Mouse (Mus musculus): Measurements from ENCODE around the gene Pdlim3. TPM values are rescaled to one million over a fixed set of nuclear protein-coding genes. Genes with fewer than 3 reads are reported as not detected.

Pdlim3 gene
- polyA plus RNA-seq, 1 experiment from 2014 or later: 30.9 TPM

GRCm38 (mm10) chr8:45903659-45904058 is 18.4 kb downstream of the Pdlim3 start:
- Histone ChIP-seq H3K9ac (no peak overlapping the region), H3K4me2 (no peak overlapping the region), H3K36me3 (ENCODE audit: insufficient read depth) (no peaks in the 10 kb centered on the region), H3K27ac (ENCODE audit: low read depth) (0 out of 2 replicates have a peak overlapping the region, but pooled peaks have one; percentile 22), H3K4me1 (ENCODE audit: insufficient read depth) (0 out of 2 replicates have a peak, but pooled peaks cover 4% of the 10 kb centered on the region), H3K4me3 (ENCODE audit: low read depth, low read length) (no peak overlapping the region), H3K27me3 (ENCODE audit: insufficient read depth, low read length) (no peaks in the 10 kb centered on the region; the same call in 1 of the 2 replicates), H3K9me3 (ENCODE audit: low read depth, low read length) (no peaks in the 10 kb centered on the region)
- WGBS: 7% methylated on average over 3 of the region's 3 CpGs
- peak; percentile 63; the same call in 1 of the 2 replicates for ATAC-seq (ENCODE audit: insufficient read depth)
- DNase-seq: peak; percentile 65
- TF ChIP-seq CTCF (IDR thresholded peaks at IDR 0.05; ENCODE audit: low read depth): no peak

DNA sequence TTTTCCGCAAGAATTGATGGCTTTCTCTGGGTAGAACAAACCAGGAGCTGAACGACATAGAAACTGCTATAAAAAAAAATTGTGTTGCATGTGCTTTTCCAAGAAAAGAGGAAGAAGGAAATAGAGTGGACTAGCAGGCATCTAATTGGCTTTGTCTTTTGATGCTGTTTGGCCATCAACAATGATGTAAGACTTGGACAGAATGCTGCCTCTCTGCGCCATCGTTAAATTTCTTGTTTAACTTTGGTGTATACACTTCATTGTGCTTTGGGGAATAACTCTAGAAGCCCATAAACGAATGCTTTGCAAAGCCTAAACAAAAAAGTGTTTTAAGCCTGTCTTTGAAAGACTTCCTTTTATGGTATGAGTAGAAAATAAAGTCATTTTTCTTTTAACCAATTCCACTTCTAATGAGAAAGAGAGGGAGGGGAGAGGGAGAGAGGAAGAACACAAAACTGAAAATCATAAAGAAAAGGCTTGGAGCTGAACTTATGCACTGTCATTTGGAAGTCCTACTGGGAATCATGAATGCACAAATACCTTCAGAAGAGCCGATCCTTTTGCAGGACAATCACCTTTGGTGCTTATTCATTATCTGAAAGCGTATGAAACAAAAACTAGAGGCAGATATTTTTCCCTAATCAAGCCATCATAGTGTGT is 20.5 kb downstream of the Pdlim3 start:
- ATAC-seq (ENCODE audit: insufficient read depth) (peak; percentile 45; the same call in 1 of the 2 replicates), DNase-seq (peak; percentile 69)
- Histone ChIP-seq H3K4me2 (no peak overlapping the region), H3K4me3 (ENCODE audit: low read depth, low read length) (no peak overlapping the region), H3K9ac (no peak overlapping the region), H3K27ac (ENCODE audit: low read depth) (0 out of 2 replicates have a peak overlapping the region, but pooled peaks have one; percentile 34), H3K36me3 (ENCODE audit: insufficient read depth) (no peaks in the 10 kb centered on the region), H3K4me1 (ENCODE audit: insufficient read depth) (0 out of 2 replicates have a peak, but pooled peaks cover 4% of the 10 kb centered on the region), H3K27me3 (ENCODE audit: insufficient read depth, low read length) (no peaks in the 10 kb centered on the region; the same call in 1 of the 2 replicates), H3K9me3 (ENCODE audit: low read depth, low read length) (no peaks in the 10 kb centered on the region)
- WGBS: 66% methylated on average over 7 of the region's 7 CpGs
- TF ChIP-seq CTCF (IDR thresholded peaks at IDR 0.05; ENCODE audit: low read depth): no peak

DNA sequence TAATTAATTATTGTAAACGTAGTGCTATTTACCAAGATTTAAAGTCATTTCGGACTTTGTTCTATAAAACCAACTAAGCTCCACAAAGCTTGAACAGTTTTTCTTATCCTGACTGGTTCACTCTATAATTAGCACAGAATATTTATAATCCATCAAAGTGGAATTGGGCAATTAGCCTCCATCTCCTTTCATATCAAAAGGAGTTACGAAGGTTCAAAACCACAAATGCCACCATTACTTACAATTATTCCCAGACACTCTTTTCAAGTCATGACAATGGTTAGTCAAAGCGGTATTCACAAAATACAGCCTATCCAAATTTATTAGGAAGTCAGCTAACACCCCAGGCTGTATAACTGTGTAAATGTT is 21.0 kb downstream of the Pdlim3 start:
- Histone ChIP-seq H3K4me3 (ENCODE audit: low read depth, low read length) (no peak overlapping the region), H3K9ac (no peak overlapping the region), H3K4me2 (no peak overlapping the region), H3K4me1 (ENCODE audit: insufficient read depth) (0 out of 2 replicates have a peak, but pooled peaks cover 4% of the 10 kb centered on the region), H3K36me3 (ENCODE audit: insufficient read depth) (no peaks in the 10 kb centered on the region), H3K27ac (ENCODE audit: low read depth) (no peak overlapping the region), H3K27me3 (ENCODE audit: insufficient read depth, low read length) (no peaks in the 10 kb centered on the region; the same call in 1 of the 2 replicates), H3K9me3 (ENCODE audit: low read depth, low read length) (no peaks in the 10 kb centered on the region)
- DNase-seq (no peak), ATAC-seq (ENCODE audit: insufficient read depth) (no peak)
- 78% methylated on average over 4 of the region's 4 CpGs for WGBS
- no peak for TF ChIP-seq CTCF (IDR thresholded peaks at IDR 0.05; ENCODE audit: low read depth)

- Histone ChIP-seq H3K9ac (no peak overlapping the region), H3K9me3 (ENCODE audit: low read depth, low read length) (no peaks in the 10 kb centered on the region), H3K4me3 (ENCODE audit: low read depth, low read length) (no peak overlapping the region), H3K4me2 (no peak overlapping the region), H3K36me3 (ENCODE audit: insufficient read depth) (no peaks in the 10 kb centered on the region), H3K27me3 (ENCODE audit: insufficient read depth, low read length) (no peaks in the 10 kb centered on the region), H3K4me1 (ENCODE audit: insufficient read depth) (peaks cover 3% of the 10 kb centered on the region; the same call in 1 of the 2 replicates), H3K27ac (ENCODE audit: low read depth) (no peak overlapping the region)
- WGBS: 77% methylated on average over 11 of the region's 11 CpGs
- no peak for TF ChIP-seq CTCF (IDR thresholded peaks at IDR 0.05; ENCODE audit: low read depth)
- DNase-seq (no peak), ATAC-seq (ENCODE audit: insufficient read depth) (no peak)
Measured at GRCm38 (mm10) chr8:45913707-45914106, 28.4 kb downstream of the Pdlim3 start.

GRCm38 (mm10) chr8:45916496-45916895 is 31.2 kb downstream of the Pdlim3 start:
- peaks cover 3% of the 10 kb centered on the region; the same call in 1 of the 2 replicates for H3K4me1 ChIP-seq (ENCODE audit: insufficient read depth)
- TF ChIP-seq CTCF (IDR thresholded peaks at IDR 0.05; ENCODE audit: low read depth): no peak
- no peaks in the 10 kb centered on the region for H3K36me3 ChIP-seq (ENCODE audit: insufficient read depth)
- peak overlapping the region; percentile 46; the same call in 1 of the 2 replicates for H3K27ac ChIP-seq (ENCODE audit: low read depth)
- no peak overlapping the region for H3K9ac ChIP-seq
- no peaks in the 10 kb centered on the region for H3K27me3 ChIP-seq (ENCODE audit: insufficient read depth, low read length)
- ATAC-seq (ENCODE audit: insufficient read depth) (no peak), DNase-seq (no peak)
- no peaks in the 10 kb centered on the region for H3K9me3 ChIP-seq (ENCODE audit: low read depth, low read length)
- H3K4me3 ChIP-seq (ENCODE audit: low read depth, low read length): no peak overlapping the region
- WGBS: 62% methylated on average over 3 of the region's 3 CpGs
- H3K4me2 ChIP-seq: no peak overlapping the region

DNA sequence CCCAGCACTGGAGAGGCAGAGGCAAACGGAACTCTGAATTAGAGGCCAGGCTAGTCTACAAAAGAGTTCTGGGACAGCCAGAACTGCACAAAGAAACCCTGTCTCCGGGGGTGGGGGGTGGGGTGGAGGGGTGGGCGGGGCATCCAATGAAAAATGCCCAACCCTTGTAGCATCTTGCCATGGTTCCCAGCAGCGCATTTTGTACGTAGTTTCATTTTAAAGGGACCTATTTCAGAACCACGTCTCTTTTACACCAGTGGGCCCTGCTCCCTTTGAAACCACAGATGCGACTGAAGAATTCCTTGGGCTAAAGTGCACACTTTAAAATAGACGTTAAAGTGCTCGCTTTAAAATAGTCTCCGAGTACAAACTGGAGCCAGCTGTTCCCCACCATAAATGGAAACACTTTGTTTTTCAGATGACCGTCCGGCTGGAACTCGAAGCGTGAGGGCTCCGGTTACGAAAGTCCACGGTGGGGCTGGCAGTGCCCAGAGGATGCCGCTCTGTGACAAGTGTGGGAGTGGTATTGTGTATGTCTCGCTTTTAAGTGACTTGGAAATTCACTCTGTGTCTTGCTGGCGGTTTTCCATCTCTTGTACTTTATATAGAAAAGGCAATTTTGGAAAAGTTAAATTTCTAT is 31.9 kb downstream of the Pdlim3 start:
- 62% methylated on average over 20 of the region's 20 CpGs for WGBS
- Histone ChIP-seq H3K27me3 (ENCODE audit: insufficient read depth, low read length) (no peaks in the 10 kb centered on the region), H3K36me3 (ENCODE audit: insufficient read depth) (no peaks in the 10 kb centered on the region), H3K4me1 (ENCODE audit: insufficient read depth) (peaks cover 3% of the 10 kb centered on the region; the same call in 1 of the 2 replicates), H3K9ac (no peak overlapping the region), H3K27ac (ENCODE audit: low read depth) (peak overlapping the region; percentile 46; the same call in 1 of the 2 replicates), H3K4me2 (0 out of 2 replicates have a peak overlapping the region, but pooled peaks have one; percentile 18), H3K4me3 (ENCODE audit: low read depth, low read length) (no peak overlapping the region), H3K9me3 (ENCODE audit: low read depth, low read length) (no peaks in the 10 kb centered on the region)
- ATAC-seq (ENCODE audit: insufficient read depth): no peak
- TF ChIP-seq CTCF (IDR thresholded peaks at IDR 0.05; ENCODE audit: low read depth): no peak
- DNase-seq: peak; percentile 37

GRCm38 (mm10) chr8:45918891-45919290 is 33.6 kb downstream of the Pdlim3 start:
- H3K9me3 ChIP-seq (ENCODE audit: low read depth, low read length): no peaks in the 10 kb centered on the region
- no peak for DNase-seq
- no peak for TF ChIP-seq CTCF (IDR thresholded peaks at IDR 0.05; ENCODE audit: low read depth)
- H3K4me2 ChIP-seq: no peak overlapping the region
- ATAC-seq (ENCODE audit: insufficient read depth): no peak
- peaks cover 3% of the 10 kb centered on the region; the same call in 1 of the 2 replicates for H3K4me1 ChIP-seq (ENCODE audit: insufficient read depth)
- H3K27ac ChIP-seq (ENCODE audit: low read depth): no peak overlapping the region
- no peaks in the 10 kb centered on the region for H3K27me3 ChIP-seq (ENCODE audit: insufficient read depth, low read length)
- no peaks in the 10 kb centered on the region for H3K36me3 ChIP-seq (ENCODE audit: insufficient read depth)
- no peak overlapping the region for H3K4me3 ChIP-seq (ENCODE audit: low read depth, low read length)
- H3K9ac ChIP-seq: no peak overlapping the region
- 72% methylated on average over 15 of the region's 15 CpGs for WGBS

Data from lung, embryonic 14.5 days (tissue).